Mouse (Mus musculus): Measurements from ENCODE around the gene Gnaz. TPM values are rescaled to one million over a fixed set of nuclear protein-coding genes. Genes with fewer than 3 reads are reported as not detected.

The Gnaz gene
- under 1 TPM; 0.29 to 0.89 TPM for polyA plus RNA-seq (2012; fragmentation: generic; extraction: Trizol)

GRCm38 (mm10) chr10:74966850-74967451 lies at the start of gene Gnaz:
Gene Gnaz (plus strand): TSS chr10:74967177.

GRCm38 (mm10) chr10:75032395-75032794 lies 65.4 kb downstream of the Gnaz start, which contains the start of gene Rsph14:
Gene Rsph14 (minus strand): TSS chr10:75032586.

GRCm38 (mm10) chr10:75036883-75037379 lies 70.0 kb downstream of the Gnaz start, which contains the start of gene Rab36:
Gene Rab36 (plus strand): TSS chr10:75037058.

GRCm38 (mm10) chr10:75060217-75060842 lies 93.4 kb downstream of the Gnaz start, which contains the start of gene Bcr:
Gene Bcr (plus strand): TSS chr10:75060592.

Other genes with a start within 250 kb of the Gnaz start
- gene Rsph14, start 65.4 kb downstream of the Gnaz start, polyA plus RNA-seq (2012; fragmentation: generic; extraction: Trizol) = not detected
- gene Rab36, start 69.9 kb downstream of the Gnaz start, polyA plus RNA-seq (2012; fragmentation: generic; extraction: Trizol) = 1 to 10 TPM in 1 of 2 experiments, under 1 TPM in 1; 0.14 to 1.9 TPM
- 10 to 100 TPM; 12.2 to 30.1 TPM for gene Bcr, start 93.4 kb downstream of the Gnaz start, polyA plus RNA-seq (2012; fragmentation: generic; extraction: Trizol)
- gene Specc1l, start 244.9 kb downstream of the Gnaz start, polyA plus RNA-seq (2012; fragmentation: generic; extraction: Trizol) = 10 to 100 TPM in 1 of 2 experiments, 1 to 10 TPM in 1; 2.0 to 32.8 TPM

All from C3H10T1/2 (cell line).